Mouse (Mus musculus) small intestine, adult 2 months (tissue): Measurements from ENCODE around the gene Lca5. TPM values are rescaled to one million over a fixed set of nuclear protein-coding genes. Genes with fewer than 3 reads are reported as not detected.

ENCODE experiments used
- H3K27ac ChIP-seq: fragments of 200-500 bp; 2 replicates; pipeline ENCODE4 v1.5.1; 2012; ENCODE audit warnings: low read depth, low read length, control low read depth, inconsistent platforms; ENCODE audit not compliant: insufficient read depth
- H3K27me3 ChIP-seq: fragments of 200-500 bp; 2 replicates; pipeline ENCODE4 v1.6.1; 2012; ENCODE audit warnings: mild to moderate bottlenecking, moderate library complexity, low read length, inconsistent platforms; ENCODE audit not compliant: control insufficient read depth, insufficient read depth
- H3K36me3 ChIP-seq: fragments of 200-500 bp; 2 replicates; pipeline ENCODE4 v1.6.1; 2012; ENCODE audit warnings: mild to moderate bottlenecking, low read length, control low read depth, inconsistent platforms; ENCODE audit not compliant: control insufficient read depth, insufficient read depth
- H3K4me1 ChIP-seq: fragments of 200-500 bp; 2 replicates; pipeline ENCODE4 v1.6.1; 2012; ENCODE audit warnings: low read length, inconsistent platforms, mixed read lengths; ENCODE audit not compliant: control insufficient read depth, insufficient read depth, insufficient read length
- H3K4me3 ChIP-seq: fragments of 200-500 bp; 2 replicates; pipeline ENCODE4 v1.5.1; 2012; ENCODE audit warnings: low read depth, mild to moderate bottlenecking, control low read depth, inconsistent platforms, low read length, moderate library complexity
- CTCF ChIP-seq: fragments of 200-500 bp; IDR thresholded peaks from 2 replicates; pipeline ENCODE4 v1.5.1; 2012; ENCODE audit warnings: low read depth, mild to moderate bottlenecking, control low read depth, inconsistent platforms, low read length, moderate library complexity, mixed read lengths; ENCODE audit not compliant: insufficient replicate concordance, insufficient read length; ENCODE audit errors: extremely low read depth
- POLR2A ChIP-seq: fragments of 200-500 bp; IDR thresholded peaks from 2 replicates; pipeline ENCODE4 v1.6.1; 2012; ENCODE audit warnings: low read depth, mild to moderate bottlenecking, control low read depth, inconsistent platforms, low read length, moderate library complexity
- whole genome bisulfite sequencing: fragments of 180-500 bp; shearing (Covaris S2); methylation state at CpG from one replicate; pipeline ENCODE4 v1.1.7; 2018; 5-methylcytosine and 5-hydroxymethylcytosine counted together
- polyA plus RNA-seq: library from polyadenylated mRNA; depleted of rRNA; stranded (reverse); fragments of >200 nt; gene quantifications from 2 replicates; pipeline ENCODE4 v1.2.3, GENCODE M21; 2012

Lca5 gene
- polyA plus RNA-seq, 1 experiment = 0.18 TPM

DNA sequence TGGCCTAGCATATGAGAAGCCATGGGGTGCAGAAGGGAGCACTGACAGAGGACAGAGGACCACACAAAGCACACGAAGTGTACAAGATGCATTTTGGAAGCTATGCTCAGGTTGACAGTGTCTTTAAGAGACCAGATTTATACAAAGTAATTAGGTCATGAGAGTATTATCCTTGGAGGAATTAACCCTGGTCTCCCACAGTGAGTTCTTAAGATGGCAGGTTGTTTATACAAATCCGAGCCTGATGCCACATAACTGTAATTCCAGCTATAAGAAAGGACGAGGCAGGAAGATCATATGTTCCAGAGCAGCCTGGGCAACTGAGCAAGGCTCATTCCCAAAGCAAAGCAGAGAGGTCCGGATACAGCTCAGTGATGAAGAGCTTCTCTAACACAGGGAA, 13.0 kb downstream of the Lca5 start:
- Histone ChIP-seq H3K27ac (no peak overlapping the region), H3K4me3 (no peak overlapping the region), H3K27me3 (no peaks in the 10 kb centered on the region), H3K36me3 (0 out of 2 replicates have a peak, but pooled peaks cover 1% of the 10 kb centered on the region), H3K4me1 (no peaks in the 10 kb centered on the region)
- 84% methylated on average over 4 of the region's 4 CpGs for WGBS
- TF ChIP-seq CTCF (no peak), POLR2A (no peak)

GRCm38 (mm10) chr9:83418965-83419364, 22.0 kb downstream of the Lca5 start:
- no peaks in the 10 kb centered on the region for H3K36me3 ChIP-seq
- no peak overlapping the region for H3K4me3 ChIP-seq
- H3K27ac ChIP-seq = no peak overlapping the region
- WGBS = 81% methylated on average over 5 of the region's 5 CpGs
- H3K27me3 ChIP-seq = no peaks in the 10 kb centered on the region
- no peaks in the 10 kb centered on the region for H3K4me1 ChIP-seq
- TF ChIP-seq CTCF = no peak
- no peak for TF ChIP-seq POLR2A

DNA sequence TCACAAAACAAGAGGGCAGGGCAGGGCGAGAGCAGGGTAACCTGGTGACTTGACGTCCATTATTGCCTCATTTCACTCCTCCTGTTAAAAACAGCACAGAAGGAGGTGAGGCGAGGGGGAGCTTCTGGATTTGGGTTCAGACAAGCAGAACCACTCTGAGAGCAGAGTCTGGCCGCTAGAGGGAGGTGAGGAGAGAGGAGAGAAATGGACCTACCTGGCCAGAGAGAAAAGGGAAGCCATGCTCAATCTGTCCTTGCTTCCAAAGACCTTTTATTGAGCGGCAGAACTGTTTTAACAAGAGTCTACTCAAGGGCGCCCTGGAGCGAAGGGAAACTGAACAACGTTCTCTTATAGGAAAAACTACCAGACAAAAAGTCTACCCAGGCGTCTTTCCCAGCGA, 27.9 kb downstream of the Lca5 start:
- Histone ChIP-seq H3K4me1 (no peaks in the 10 kb centered on the region), H3K36me3 (no peaks in the 10 kb centered on the region), H3K27me3 (no peaks in the 10 kb centered on the region), H3K4me3 (no peak overlapping the region), H3K27ac (no peak overlapping the region)
- 75% methylated on average over 10 of the region's 10 CpGs for WGBS
- peak; percentile 30; the same call in 1 of the 2 replicates for TF ChIP-seq CTCF
- TF ChIP-seq POLR2A = no peak

GRCm38 (mm10) chr9:83405150-83405549, 35.8 kb downstream of the Lca5 start:
- WGBS = 71% methylated on average over 7 of the region's 7 CpGs
- H3K27ac ChIP-seq = no peak overlapping the region
- H3K4me3 ChIP-seq = no peak overlapping the region
- no peak for TF ChIP-seq CTCF
- TF ChIP-seq POLR2A = no peak
- H3K27me3 ChIP-seq = no peaks in the 10 kb centered on the region
- H3K4me1 ChIP-seq = no peaks in the 10 kb centered on the region
- H3K36me3 ChIP-seq = no peaks in the 10 kb centered on the region; the same call in 1 of the 2 replicates

- Histone ChIP-seq H3K27ac (no peak overlapping the region), H3K36me3 (no peaks in the 10 kb centered on the region; the same call in 1 of the 2 replicates), H3K4me3 (no peak overlapping the region), H3K27me3 (no peaks in the 10 kb centered on the region), H3K4me1 (no peaks in the 10 kb centered on the region)
- 75% methylated on average over 3 of the region's 3 CpGs for WGBS
- no peak for TF ChIP-seq CTCF
- TF ChIP-seq POLR2A = no peak
Measured at GRCm38 (mm10) chr9:83400783-83401182, 40.1 kb downstream of the Lca5 start.

DNA sequence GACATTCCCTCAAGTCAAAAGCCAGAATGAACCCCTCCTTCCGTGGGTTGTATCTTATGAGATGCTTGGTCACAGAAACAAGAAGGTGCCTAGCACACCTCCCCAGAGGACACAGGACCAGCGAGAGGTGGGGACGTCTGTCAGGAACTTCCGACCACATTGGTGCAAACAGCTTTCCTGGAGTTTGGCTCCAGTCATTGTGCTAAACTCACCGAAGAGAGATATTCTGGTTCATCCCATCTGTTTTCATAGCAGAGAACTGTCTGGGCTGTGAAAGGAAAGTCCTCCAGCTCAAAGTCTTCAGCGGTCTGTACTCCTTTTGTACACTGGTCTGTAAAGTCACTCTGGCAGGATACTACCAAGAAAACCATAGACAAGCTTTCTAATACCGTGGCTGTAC, 41.5 kb downstream of the Lca5 start:
- Histone ChIP-seq H3K27ac (no peak overlapping the region), H3K36me3 (no peaks in the 10 kb centered on the region; the same call in 1 of the 2 replicates), H3K27me3 (no peaks in the 10 kb centered on the region), H3K4me1 (no peaks in the 10 kb centered on the region), H3K4me3 (no peak overlapping the region)
- WGBS = 94% methylated on average over 7 of the region's 7 CpGs
- TF ChIP-seq CTCF (no peak), POLR2A (no peak)

DNA sequence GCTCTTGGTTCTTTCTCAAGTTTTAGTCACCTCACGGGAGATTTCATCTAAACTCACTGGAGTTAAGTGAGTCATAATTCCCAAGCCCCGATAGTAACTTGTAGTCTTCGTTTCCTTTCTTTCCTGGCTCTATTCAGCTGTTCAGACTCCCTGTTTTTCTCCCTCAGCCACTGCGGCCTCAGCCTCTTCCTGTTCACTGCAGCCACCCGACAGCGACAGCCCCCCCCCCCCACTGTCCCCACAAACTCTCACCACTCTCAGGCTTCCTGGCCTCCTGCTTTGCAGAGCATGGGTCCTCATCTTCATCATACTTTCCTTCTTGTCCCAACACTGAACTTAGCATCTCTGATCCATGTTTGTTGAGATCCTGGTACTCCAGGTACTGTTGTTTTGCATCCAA, 42.7 kb downstream of the Lca5 start:
- no peak overlapping the region for H3K4me3 ChIP-seq
- WGBS = 64% methylated on average over 6 of the region's 6 CpGs
- H3K27ac ChIP-seq = no peak overlapping the region
- H3K27me3 ChIP-seq = no peaks in the 10 kb centered on the region
- no peaks in the 10 kb centered on the region; the same call in 1 of the 2 replicates for H3K36me3 ChIP-seq
- TF ChIP-seq POLR2A = no peak
- TF ChIP-seq CTCF = no peak
- H3K4me1 ChIP-seq = no peaks in the 10 kb centered on the region
